Mouse (Mus musculus) limb, embryonic 14.5 days (tissue): ENCODE measurements around the gene Traf5. TPM values are rescaled to one million over a fixed set of nuclear protein-coding genes. Genes with fewer than 3 reads are reported as not detected.

ENCODE experiments used
- ATAC-seq: fragments of 200-750 bp; cut with Nextera tagmentation; 2 replicates; pipeline ENCODE4 v1.8.0; 2017; ENCODE audit warnings: low read depth, moderate number of reproducible peaks, moderate TSS enrichment; ENCODE audit not compliant: low FRiP score
- DNase-seq: peaks from one replicate; pipeline ENCODE4 v3.0.0-alpha.2; 2015; ENCODE audit warnings: low spot score
- H3K27ac ChIP-seq: fragments of 300-500 bp; sonication (generic); replicated peaks from 2 replicates; pipeline ENCODE4 v1.5.1; 2014; ENCODE audit warnings: low read depth, mild to moderate bottlenecking, low read length, moderate library complexity, mixed read lengths
- H3K27me3 ChIP-seq: fragments of 300-500 bp; sonication (generic); 2 replicates; pipeline ENCODE4 v1.6.1; 2014; ENCODE audit warnings: low read length, mixed read lengths; ENCODE audit not compliant: control insufficient read depth, insufficient read depth
- H3K36me3 ChIP-seq: fragments of 300-500 bp; sonication (generic); 2 replicates; pipeline ENCODE4 v1.6.1; 2014; ENCODE audit warnings: mild to moderate bottlenecking, low read length, moderate library complexity, mixed read lengths; ENCODE audit not compliant: control insufficient read depth, insufficient read depth
- H3K4me1 ChIP-seq: fragments of 300-500 bp; sonication (generic); 2 replicates; pipeline ENCODE4 v1.6.1; 2014; ENCODE audit warnings: antibody characterized with exemption, low read length, mixed read lengths; ENCODE audit not compliant: control insufficient read depth, insufficient read depth
- H3K4me2 ChIP-seq: fragments of 300-500 bp; sonication (generic); replicated peaks from 2 replicates; pipeline ENCODE4 v1.6.1; 2014; ENCODE audit warnings: low read depth, mild to moderate bottlenecking, low read length, moderate library complexity; ENCODE audit not compliant: severe bottlenecking
- H3K4me3 ChIP-seq: fragments of 300-500 bp; sonication (generic); replicated peaks from 2 replicates; pipeline ENCODE4 v1.5.1; 2014; ENCODE audit warnings: low read length
- H3K9ac ChIP-seq: fragments of 300-500 bp; sonication (generic); 2 replicates; pipeline ENCODE4 v1.6.1; 2014; ENCODE audit warnings: mild to moderate bottlenecking, low read depth, low read length, moderate library complexity; ENCODE audit not compliant: severe bottlenecking
- H3K9me3 ChIP-seq: fragments of 300-500 bp; sonication (generic); 2 replicates; pipeline ENCODE4 v1.6.1; 2016; ENCODE audit warnings: low read length; ENCODE audit not compliant: control insufficient read depth
- POLR2A ChIP-seq: fragments of 200-500 bp; IDR thresholded peaks from 2 replicates; pipeline ENCODE4 v1.8.0; 2012; ENCODE audit warnings: inconsistent platforms, mild to moderate bottlenecking, moderate library complexity, borderline replicate concordance; ENCODE audit not compliant: insufficient read depth, insufficient read length; ENCODE audit errors: extremely low read depth
- WGBS: fragments of 180-500 bp; shearing (Covaris S2); extraction: QIAGEN DNeasy Blood & Tissue Kit; methylation state at CpG from one replicate; pipeline ENCODE4 v1.1.7; 2014; 5-methylcytosine and 5-hydroxymethylcytosine counted together
- polyA plus RNA-seq, 2 experiments: library from polyadenylated mRNA; depleted of rRNA in 1 of 2; stranded (reverse) in 1 of 2; unstranded in 1 of 2; fragments of >200 nt; fragmentation: Nextera tagmentation in 1 of 2; extraction: Ambion mirVana in 1 of 2; gene quantifications; 2 replicates each; pipeline versions ENCODE4 v1.2.1 to v1.2.3; 2012 to 2014

Gene Traf5
- polyA plus RNA-seq, 2 experiments, result 19.1 to 21.0 TPM

GRCm38 (mm10) chr1:191986674-191987480, 105.5 kb downstream of the Traf5 start:
- no peak overlapping the region for H3K4me3 ChIP-seq
- H3K36me3 ChIP-seq, result no peaks in the 10 kb centered on the region
- H3K4me2 ChIP-seq, result no peak overlapping the region
- no peak for DNase-seq
- H3K4me1 ChIP-seq, result no peaks in the 10 kb centered on the region
- no peaks in the 10 kb centered on the region for H3K9me3 ChIP-seq
- 72% methylated on average over 8 of the region's 8 CpGs for WGBS
- H3K9ac ChIP-seq, result no peak overlapping the region
- no peak for ATAC-seq
- H3K27ac ChIP-seq, result no peak overlapping the region
- TF ChIP-seq POLR2A, result no peak
- H3K27me3 ChIP-seq, result no peaks in the 10 kb centered on the region

- peak; percentile 88 for ATAC-seq
- no peak overlapping the region for H3K9ac ChIP-seq
- H3K9me3 ChIP-seq, result no peaks in the 10 kb centered on the region
- H3K4me2 ChIP-seq, result no peak overlapping the region
- H3K4me1 ChIP-seq, result peaks cover 12% of the 10 kb centered on the region
- H3K36me3 ChIP-seq, result no peaks in the 10 kb centered on the region
- H3K27me3 ChIP-seq, result no peaks in the 10 kb centered on the region
- 21% methylated on average over 6 of the region's 6 CpGs for WGBS
- H3K4me3 ChIP-seq, result no peak overlapping the region
- DNase-seq, result peak; percentile 73
- no peak overlapping the region for H3K27ac ChIP-seq
- no peak for TF ChIP-seq POLR2A
Observed at GRCm38 (mm10) chr1:191981426-191982102, 110.8 kb downstream of the Traf5 start.

GRCm38 (mm10) chr1:191977187-191977586, 115.2 kb downstream of the Traf5 start, which contains the start of gene Rd3:
Gene Rd3, plus strand, starts transcription at chr1:191977370.
- no peak within 1 kb of the TSS for H3K9ac ChIP-seq
- no peak within 1 kb of the TSS for H3K4me2 ChIP-seq
- ATAC-seq, result 0 out of 2 replicates have a peak, but pooled peaks have one; percentile 51
- H3K4me3 ChIP-seq, result no peak within 1 kb of the TSS
- no peak within 1 kb of the TSS for H3K27ac ChIP-seq
- H3K27me3 ChIP-seq, result no peaks in the 10 kb centered on the region
- peak; percentile 59 for DNase-seq
- no peaks in the 10 kb centered on the region for H3K9me3 ChIP-seq
- 44% methylated on average over 5 of the region's 5 CpGs for WGBS
- peaks cover 12% of the 10 kb centered on the region for H3K4me1 ChIP-seq
- TF ChIP-seq POLR2A, result no peak
- no peaks in the 10 kb centered on the region for H3K36me3 ChIP-seq

GRCm38 (mm10) chr1:191974509-191975405, 117.6 kb downstream of the Traf5 start:
- TF ChIP-seq POLR2A, result no peak
- H3K27me3 ChIP-seq, result no peaks in the 10 kb centered on the region
- no peak for ATAC-seq

GRCm38 (mm10) chr1:191969939-191970338, 122.4 kb downstream of the Traf5 start:
- Histone ChIP-seq H3K4me3 (no peak overlapping the region), H3K4me2 (no peak overlapping the region), H3K27ac (no peak overlapping the region), H3K4me1 (no peaks in the 10 kb centered on the region), H3K9ac (no peak overlapping the region), H3K36me3 (no peaks in the 10 kb centered on the region), H3K27me3 (no peaks in the 10 kb centered on the region), H3K9me3 (no peaks in the 10 kb centered on the region)
- no peak for ATAC-seq
- DNase-seq, result no peak
- 61% methylated on average over 5 of the region's 5 CpGs for WGBS
- TF ChIP-seq POLR2A, result no peak

More at GRCm38 (mm10) chr1:191974509-191975405, 117.6 kb downstream of the Traf5 start:
- Histone ChIP-seq H3K4me2 (no peak overlapping the region), H3K27ac (no peak overlapping the region), H3K4me1 (peaks cover 5% of the 10 kb centered on the region; the same call in 1 of the 2 replicates), H3K4me3 (no peak overlapping the region), H3K9me3 (no peaks in the 10 kb centered on the region), H3K9ac (no peak overlapping the region), H3K36me3 (no peaks in the 10 kb centered on the region)
- WGBS, result 61% methylated on average over 13 of the region's 13 CpGs
- DNase-seq, result no peak
